Comparison of ENCODE assay signal across 16 mouse cellular contexts in the genomic region with DNA sequence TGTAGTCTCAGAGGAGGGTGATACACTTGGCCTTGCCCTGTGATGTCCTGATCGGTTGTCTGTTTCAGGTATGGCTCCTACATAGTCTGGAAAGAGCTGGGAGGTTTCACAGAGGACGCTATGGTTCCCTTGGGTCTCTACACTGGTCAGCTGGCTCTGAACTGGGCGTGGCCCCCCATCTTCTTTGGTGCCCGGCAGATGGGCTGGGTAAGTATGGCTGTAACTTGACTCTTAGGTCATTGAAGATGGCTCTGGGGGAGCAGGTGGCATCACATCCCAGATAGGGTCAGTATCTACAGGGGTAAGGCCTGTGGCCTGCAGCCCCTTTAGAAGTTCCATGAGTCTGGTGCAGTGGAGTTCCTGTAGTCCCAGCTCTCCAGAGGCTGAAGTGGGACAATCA.
"Had no signal": no experiment of that assay in that cellular context is flagged by ENCODE, and none has a peak within 500 bp of the region (broad histone marks: within the 10 kb centered on the region; RNA-seq: fewer than 3 reads in every experiment).

No protein-coding gene starts in this region.

- H3K27ac ChIP-seq: limb, embryonic 10.5 days; limb, embryonic 13.5 days; midbrain, embryonic 15.5 days; stomach, postnatal 0 days had no signal

- H3K4me3 ChIP-seq: limb, embryonic 10.5 days; limb, embryonic 13.5 days; liver, embryonic 15.5 days; midbrain, embryonic 15.5 days had no signal

- H3K9ac ChIP-seq: limb, embryonic 13.5 days; liver, embryonic 15.5 days; midbrain, embryonic 15.5 days had no signal

- DNase-seq: kidney, postnatal 4 days; liver; lung, adult 2 months; lung, postnatal 14 days; lung, postnatal 4 days; right cerebral cortex, postnatal 4 days; thymus, adult 2 months; thymus, postnatal 14 days; thymus, postnatal 4 days had no signal

- H3K4me1 ChIP-seq: limb, embryonic 10.5 days; limb, embryonic 13.5 days; midbrain, embryonic 15.5 days had no signal

- H3K9me3 ChIP-seq: limb, embryonic 10.5 days; limb, embryonic 13.5 days; liver, embryonic 15.5 days; midbrain, embryonic 15.5 days had no signal

- H3K4me2 ChIP-seq: limb, embryonic 13.5 days; liver, embryonic 15.5 days; midbrain, embryonic 11.5 days; midbrain, embryonic 15.5 days had no signal

- H3K27me3 ChIP-seq: limb, embryonic 13.5 days; liver, embryonic 15.5 days; midbrain, embryonic 15.5 days had no signal

- ATAC-seq: intestine, postnatal 0 days; midbrain, embryonic 15.5 days had no signal
